In genomic region chr19:8711949-8712869, GRCm38 (mm10) we compare ENCODE assay signal across 8 mouse cellular contexts. TPM values are rescaled to one million over a fixed set of nuclear protein-coding genes. Genes with fewer than 3 reads are reported as not detected.
DNase-seq lines count a peak whose midpoint lies in the region; ATAC-seq and TF ChIP-seq lines count a peak whose summit lies in the region.

No protein-coding gene starts in this region.

- H3K9me3 ChIP-seq in forebrain, embryonic 12.5 days: no peaks in the 10 kb centered on the region

- peak overlapping the region; percentile 91 for H3K27ac ChIP-seq in forebrain, embryonic 12.5 days
- peak overlapping the region; percentile 77 for H3K27ac ChIP-seq in olfactory bulb, adult 2 months (ENCODE audit: insufficient read depth, low read depth, low read length)

- H3K79me2 ChIP-seq in C2C12 (ENCODE audit: control insufficient read depth, insufficient read depth): peaks cover 86% of the 10 kb centered on the region

- H3K36me3 ChIP-seq in C2C12 (ENCODE audit: control insufficient read depth, insufficient read depth): peaks cover 55% of the 10 kb centered on the region
- peaks cover 41% of the 10 kb centered on the region for H3K36me3 ChIP-seq in forebrain, embryonic 12.5 days (replicated peaks)

- H3K9ac ChIP-seq in forebrain, embryonic 12.5 days: peak overlapping the region; percentile 84

- TF ChIP-seq CTCF in C2C12 (IDR thresholded peaks at IDR 0.05; ENCODE audit: control insufficient read depth, insufficient read depth, insufficient read length): no peak
- no peak for TF ChIP-seq CTCF in olfactory bulb, adult 2 months (IDR thresholded peaks at IDR 0.05; ENCODE audit: insufficient read depth, low read depth, low read length)

- DNase-seq in 3T3-L1 (ENCODE audit: low read depth, low spot score): peak; percentile 75
- peak; percentile 17 for DNase-seq in liver
- no peak for DNase-seq in gastrocnemius, postnatal 4 days (ENCODE audit: low spot score in 2 of 2)
- DNase-seq in kidney, adult 11 months: no peak

- H3K4me3 ChIP-seq in C2C12 (ENCODE audit: insufficient read depth, poor library complexity, severe bottlenecking): peak overlapping the region; percentile 62
- peak overlapping the region; percentile 78 for H3K4me3 ChIP-seq in forebrain, embryonic 12.5 days (replicated peaks)
- peak overlapping the region; percentile 92 for H3K4me3 ChIP-seq in olfactory bulb, adult 2 months (ENCODE audit: insufficient read depth, low read depth, low read length)

- H3ac ChIP-seq in C2C12 (ENCODE audit: control insufficient read depth, insufficient read length, low read depth): peak overlapping the region; percentile 78

- peaks cover 49% of the 10 kb centered on the region for H3K79me3 ChIP-seq in C2C12 (ENCODE audit: low read depth)

- no peak for ATAC-seq in forebrain, embryonic 12.5 days (ENCODE audit: low FRiP score)
- ATAC-seq in monocyte, adult 5-6 weeks (replicated peaks; ENCODE audit: insufficient number of reproducible peaks, low FRiP score, low TSS enrichment, poor library complexity, severe bottlenecking): no peak

- H3K4me1 ChIP-seq in forebrain, embryonic 12.5 days: peaks cover 27% of the 10 kb centered on the region
- H3K4me1 ChIP-seq in olfactory bulb, adult 2 months (ENCODE audit: control insufficient read depth, insufficient read depth, low read length): peaks cover 6% of the 10 kb centered on the region

- peak overlapping the region; percentile 58 for H3K4me2 ChIP-seq in forebrain, embryonic 12.5 days

- whole genome bisulfite sequencing in forebrain, embryonic 12.5 days: 68% methylated on average over 10 of the region's 10 CpGs
- WGBS in olfactory bulb, adult 2 months: 34% methylated on average over 10 of the region's 10 CpGs

- no peaks in the 10 kb centered on the region for H3K27me3 ChIP-seq in C2C12 (ENCODE audit: control insufficient read depth, insufficient read depth, insufficient read length)
- no peaks in the 10 kb centered on the region for H3K27me3 ChIP-seq in forebrain, embryonic 12.5 days

- TF ChIP-seq POLR2A in olfactory bulb, adult 2 months (IDR thresholded peaks at IDR 0.05; ENCODE audit: insufficient read depth, low read depth, low read length): no peak

TF ChIP-seq in C2C12, 6 proteins besides CTCF, POLR2A, EP300 and RAD21:
- TF ChIP-seq FOSL1 (IDR thresholded peaks at IDR 0.05; ENCODE audit: insufficient read depth, low read length, poor library complexity, severe bottlenecking) (no peak), USF1 (IDR thresholded peaks at IDR 0.05; ENCODE audit: low read depth) (no peak), MYOG (IDR thresholded peaks at IDR 0.05; ENCODE audit: control insufficient read depth, extremely low read depth, insufficient read length) (no peak), MAX (IDR thresholded peaks at IDR 0.05) (no peak), MYOD1 (IDR thresholded peaks at IDR 0.05; ENCODE audit: control insufficient read depth, insufficient read length, low read depth) (no peak), CEBPB (IDR thresholded peaks at IDR 0.05; ENCODE audit: low read depth) (no peak)

RNA-seq across cellular contexts. Expression of gene Slc3a2, which starts 11.0 kb away (rescaled TPM):
- 207 TPM for polyA plus RNA-seq in C2C12 (2012; fragmentation: generic; extraction: Trizol)
- 140 and 143 TPM in 2 replicates for polyA plus RNA-seq in forebrain, embryonic 12.5 days (2016; fragmentation: Nextera tagmentation; extraction: Ambion mirVana)
- not detected in 2 replicates for polyA plus RNA-seq in olfactory bulb, adult 2 months (2012; ENCODE audit: insufficient read depth, insufficient read length, low replicate concordance, missing spikeins)
- 10 to 100 TPM; 42.4 to 43.8 TPM for total RNA-seq in gastrocnemius, postnatal 4 days (2021)
- 61.4 to 198 TPM (median 77.3 TPM) in 3 replicates for total RNA-seq in monocyte, adult 5-6 weeks (2017)

RNA-seq across cellular contexts. Expression of gene Wdr74, which starts 23.4 kb away (rescaled TPM):
- polyA plus RNA-seq in C2C12 (2012; fragmentation: generic; extraction: Trizol): 116 TPM
- 83.7 and 85.9 TPM in 2 replicates for polyA plus RNA-seq in forebrain, embryonic 12.5 days (2016; fragmentation: Nextera tagmentation; extraction: Ambion mirVana)
- polyA plus RNA-seq in olfactory bulb, adult 2 months (2012; ENCODE audit: insufficient read depth, insufficient read length, low replicate concordance, missing spikeins): not detected in 2 replicates
- total RNA-seq in gastrocnemius, postnatal 4 days (2021): 10 to 100 TPM; 34.5 to 35.1 TPM
- 32.5 to 68.4 TPM (median 56.6 TPM) in 3 replicates for total RNA-seq in monocyte, adult 5-6 weeks (2017)

RNA-seq across cellular contexts. Expression of gene 1700092M07Rik, which starts 28.3 kb away (rescaled TPM):
- polyA plus RNA-seq in C2C12 (2012; fragmentation: generic; extraction: Trizol): 1.7 TPM
- 2.8 and 3.7 TPM in 2 replicates for polyA plus RNA-seq in forebrain, embryonic 12.5 days (2016; fragmentation: Nextera tagmentation; extraction: Ambion mirVana)
- not detected in 2 replicates for polyA plus RNA-seq in olfactory bulb, adult 2 months (2012; ENCODE audit: insufficient read depth, insufficient read length, low replicate concordance, missing spikeins)
- total RNA-seq in gastrocnemius, postnatal 4 days (2021): 1 to 10 TPM in 1 of 2 experiments, not detected in 1; 2.5 TPM
- 1.9 to 2.8 TPM in 2 of 3 replicates, not detected in the other for total RNA-seq in monocyte, adult 5-6 weeks (2017)

RNA-seq across cellular contexts. Expression of gene Stx5a, which starts 29.0 kb away (rescaled TPM):
- 32.9 TPM for polyA plus RNA-seq in C2C12 (2012; fragmentation: generic; extraction: Trizol)
- 108 and 114 TPM in 2 replicates for polyA plus RNA-seq in forebrain, embryonic 12.5 days (2016; fragmentation: Nextera tagmentation; extraction: Ambion mirVana)
- polyA plus RNA-seq in olfactory bulb, adult 2 months (2012; ENCODE audit: insufficient read depth, insufficient read length, low replicate concordance, missing spikeins): 609 TPM in 1 of 2 replicates, not detected in the other
- 10 to 100 TPM; 59.1 to 60.5 TPM for total RNA-seq in gastrocnemius, postnatal 4 days (2021)
- total RNA-seq in monocyte, adult 5-6 weeks (2017): 105 to 173 TPM (median 138 TPM) in 3 replicates

RNA-seq across cellular contexts. Expression of gene Nxf1, which starts 44.7 kb away (rescaled TPM):
- polyA plus RNA-seq in C2C12 (2012; fragmentation: generic; extraction: Trizol): 78.5 TPM
- 206 and 225 TPM in 2 replicates for polyA plus RNA-seq in forebrain, embryonic 12.5 days (2016; fragmentation: Nextera tagmentation; extraction: Ambion mirVana)
- not detected in 2 replicates for polyA plus RNA-seq in olfactory bulb, adult 2 months (2012; ENCODE audit: insufficient read depth, insufficient read length, low replicate concordance, missing spikeins)
- total RNA-seq in gastrocnemius, postnatal 4 days (2021): 10 to 100 TPM; 70.4 to 80.5 TPM
- total RNA-seq in monocyte, adult 5-6 weeks (2017): 85.6 to 138 TPM (median 127 TPM) in 3 replicates

Comparison
In these comparisons a context has a peak if more than half of its experiments do, and no peak if none do; other contexts are left out.
1. DNase-seq: peak in 3T3-L1 (single experiment) and liver (single experiment); none in gastrocnemius, postnatal 4 days (0 of 2) and kidney, adult 11 months (single experiment).
2. Peak in every context shown above with its lines, with median percentiles within 50 percentile points of each other: H3K4me3 ChIP-seq.